Mouse (Mus musculus) frontal cortex, adult 2 months (tissue): Measurements from ENCODE around the gene Hspd1. TPM values are rescaled to one million over a fixed set of nuclear protein-coding genes. Genes with fewer than 3 reads are reported as not detected.
"Not testable (repeated sequence)": the region's sequence is repeated elsewhere in the genome, so short reads cannot be mapped to it uniquely, and the experiment has no call there.

ENCODE experiments used
- DNase-seq, 2 experiments: peaks; one replicate each; pipeline ENCODE4 v3.0.0; 2022; ENCODE audit warnings: low spot score in 1 of 2; ENCODE audit errors: extremely low spot score in 1 of 2
- polyA plus RNA-seq: library from polyadenylated mRNA; depleted of rRNA; stranded (reverse); fragments of >200 nt; gene quantifications from 2 replicates; pipeline ENCODE4 v1.2.3, GENCODE M21; 2012; rRNA removed

Gene Hspd1
- polyA plus RNA-seq: 105 and 116 TPM in 2 replicates

DNA sequence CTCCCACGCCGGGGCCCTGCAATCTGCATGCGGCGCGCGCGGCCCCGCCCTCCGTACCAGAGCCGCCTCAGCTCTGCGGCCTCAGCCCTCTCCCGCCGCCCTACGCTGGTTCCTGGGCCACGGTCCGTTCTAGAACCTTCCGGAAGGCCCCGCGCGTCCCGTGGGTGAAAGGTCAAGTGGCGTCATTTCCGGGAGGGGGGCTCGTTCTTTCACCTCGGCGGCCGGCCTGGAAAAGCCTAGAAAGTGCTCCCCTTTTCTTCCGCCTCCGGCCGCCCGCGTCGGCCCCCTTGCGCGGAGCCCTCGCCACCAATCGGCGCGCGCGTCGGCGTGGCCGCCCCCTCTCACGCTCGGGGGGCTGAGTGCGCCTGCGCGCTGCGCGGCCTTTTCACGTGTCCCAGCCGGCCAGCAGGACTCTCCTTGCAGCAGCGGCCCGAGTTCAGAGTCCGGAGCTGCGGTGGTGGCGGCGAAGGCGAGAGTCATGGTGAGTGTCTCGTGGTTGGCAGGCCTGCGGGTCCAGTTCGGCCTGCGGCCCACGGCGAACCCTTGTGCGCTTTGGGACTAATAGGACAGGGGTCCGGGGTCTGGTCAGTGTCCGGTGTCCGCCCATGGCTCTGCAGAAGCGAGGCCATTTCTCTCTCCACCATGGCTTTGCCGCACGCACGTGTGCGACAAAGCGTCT is at the start of gene Hspd1, which contains the start of gene Hspe1:
Gene Hspd1, minus strand, starts transcription at position 312 of the 679 bp plus-strand sequence.
Gene Hspe1, plus strand, starts transcription at position 201 of the 679 bp plus-strand sequence.
- peak; percentile 95 to 98 for DNase-seq

DNA sequence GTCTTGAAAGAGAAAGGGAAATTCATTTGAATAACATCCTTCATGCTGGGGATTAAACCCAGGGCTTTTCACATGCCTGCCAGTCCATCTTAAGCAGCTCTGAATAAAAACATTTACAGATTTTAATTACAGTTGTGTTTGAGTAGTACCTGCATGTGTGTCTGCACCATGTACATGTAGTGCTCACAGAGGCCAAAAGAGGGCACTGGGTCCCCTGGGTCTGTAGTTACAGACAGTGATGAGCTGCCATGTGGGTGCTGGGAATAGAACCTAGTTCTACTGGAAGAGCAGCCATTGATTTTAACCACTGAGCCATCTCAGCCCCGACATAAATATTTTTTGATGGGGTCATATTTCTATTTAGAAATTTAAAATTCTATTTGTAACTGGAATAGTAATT is 47.8 kb upstream of the Hspd1 start:
- no peak for DNase-seq

DNA sequence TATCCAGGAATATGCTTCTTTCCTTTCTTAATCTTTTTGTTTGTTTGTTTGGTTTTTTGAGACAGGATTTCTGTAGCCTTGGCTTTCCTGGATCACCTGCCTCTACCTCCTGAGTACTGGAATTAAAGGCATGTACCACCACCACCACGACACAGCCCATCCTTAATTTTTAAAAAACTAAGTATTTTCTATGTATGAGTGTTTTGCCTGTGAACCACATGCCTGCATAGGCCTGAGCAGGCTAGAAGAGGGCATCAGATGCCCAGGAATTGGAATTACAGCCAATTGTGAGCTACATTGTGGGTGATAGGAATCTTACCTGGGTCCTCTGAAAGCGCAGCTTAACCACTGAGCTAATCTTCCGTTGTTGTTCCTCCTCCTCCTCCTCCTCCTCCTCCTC is 46.3 kb upstream of the Hspd1 start:
- DNase-seq: no peak

DNA sequence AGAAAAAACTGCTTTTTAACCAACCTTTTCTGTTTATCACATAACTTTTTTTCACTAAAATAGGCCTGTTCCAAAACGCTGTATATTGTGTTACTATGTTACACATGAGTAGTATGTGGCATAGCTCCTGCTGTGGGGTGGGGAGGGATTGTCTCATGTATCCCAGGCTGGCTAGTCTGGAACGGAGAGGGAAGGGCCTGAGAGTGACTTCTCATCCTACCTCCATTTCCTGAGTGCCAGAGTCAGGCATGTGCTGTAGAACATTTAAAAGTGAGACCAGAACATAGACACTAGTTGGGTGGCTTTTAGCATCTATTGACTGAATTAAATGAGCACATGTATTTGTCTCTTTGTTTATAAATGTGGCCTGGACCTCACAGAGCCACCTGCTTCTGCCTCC is 45.1 kb upstream of the Hspd1 start:
- no peak for DNase-seq

DNA sequence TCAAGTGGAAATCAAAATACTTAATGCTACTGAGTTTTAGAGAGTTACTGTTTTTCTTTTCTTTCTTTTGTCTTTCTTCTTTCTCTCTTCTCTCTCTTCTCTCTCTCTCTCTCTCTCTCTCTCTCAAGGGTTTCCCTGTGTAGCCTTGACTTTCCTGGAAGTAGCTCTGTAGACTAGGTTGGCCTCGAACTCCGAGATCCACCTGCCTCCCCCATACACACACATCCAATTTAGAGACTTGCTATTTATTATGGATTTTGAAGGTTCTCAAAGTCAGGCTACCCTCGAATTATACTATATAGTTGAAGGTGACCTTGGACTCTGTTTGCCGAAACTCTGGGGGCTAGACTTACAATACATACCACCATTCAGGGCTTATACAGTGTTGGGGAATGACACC is 44.3 kb upstream of the Hspd1 start:
- DNase-seq: no peak

DNA sequence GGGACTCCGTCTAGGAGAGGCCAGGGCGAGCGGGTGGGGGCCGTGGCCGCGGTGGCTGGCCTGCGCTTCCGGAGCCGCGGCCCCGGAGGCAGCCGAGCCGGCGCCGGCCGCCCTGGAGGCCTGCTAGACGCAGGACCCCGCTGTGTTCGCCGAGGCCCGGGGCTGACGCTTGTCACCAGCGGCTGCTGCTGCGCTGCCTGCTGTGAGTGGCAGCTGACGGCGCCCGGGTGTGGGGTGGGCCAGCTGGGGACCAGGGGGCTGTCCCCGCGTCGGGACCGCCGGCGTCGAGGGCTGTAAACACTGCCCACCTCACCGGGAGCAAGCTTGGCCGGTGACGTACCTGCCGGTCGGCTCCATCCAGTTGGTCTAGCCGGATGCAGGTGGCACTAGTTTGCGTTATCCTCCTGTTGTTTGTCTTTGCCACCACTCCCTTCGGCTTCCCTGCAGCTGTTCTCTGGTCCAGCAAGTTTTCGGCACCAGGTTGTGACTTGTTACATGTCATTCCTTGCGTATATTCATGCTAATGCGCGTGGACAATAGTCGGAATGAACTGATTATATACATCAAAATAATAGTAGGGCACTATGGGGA is 43.5 kb upstream of the Hspd1 start:
- peak in 1 of 2 experiments; percentile 14 for DNase-seq

DNA sequence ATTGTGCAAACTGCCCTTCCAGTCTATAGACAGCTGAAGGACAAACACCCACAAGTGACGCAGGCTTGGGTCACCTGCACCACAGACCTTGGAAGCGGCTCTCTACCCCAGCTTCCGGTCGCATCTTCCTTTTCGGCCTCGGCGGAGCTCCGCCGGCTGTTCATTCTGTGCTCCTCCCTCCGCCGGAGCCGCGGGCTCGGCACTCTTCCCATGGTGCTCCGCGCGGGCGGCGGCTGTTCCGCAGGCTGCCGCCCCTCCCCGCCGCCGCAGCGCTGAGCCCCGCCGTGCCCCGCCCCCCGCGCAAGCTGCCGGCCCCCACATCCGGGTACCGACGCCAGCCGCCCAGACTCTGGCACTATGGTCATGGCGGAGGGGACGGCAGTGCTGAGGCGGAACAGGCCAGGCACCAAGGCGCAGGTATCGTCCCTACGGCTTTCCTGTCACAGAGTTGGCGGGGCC is 42.9 kb upstream of the Hspd1 start, which contains the start of gene Mob4:
Gene Mob4, plus strand, starts transcription at position 289 of the 459 bp plus-strand sequence.
- peak; percentile 62 to 91 for DNase-seq

DNA sequence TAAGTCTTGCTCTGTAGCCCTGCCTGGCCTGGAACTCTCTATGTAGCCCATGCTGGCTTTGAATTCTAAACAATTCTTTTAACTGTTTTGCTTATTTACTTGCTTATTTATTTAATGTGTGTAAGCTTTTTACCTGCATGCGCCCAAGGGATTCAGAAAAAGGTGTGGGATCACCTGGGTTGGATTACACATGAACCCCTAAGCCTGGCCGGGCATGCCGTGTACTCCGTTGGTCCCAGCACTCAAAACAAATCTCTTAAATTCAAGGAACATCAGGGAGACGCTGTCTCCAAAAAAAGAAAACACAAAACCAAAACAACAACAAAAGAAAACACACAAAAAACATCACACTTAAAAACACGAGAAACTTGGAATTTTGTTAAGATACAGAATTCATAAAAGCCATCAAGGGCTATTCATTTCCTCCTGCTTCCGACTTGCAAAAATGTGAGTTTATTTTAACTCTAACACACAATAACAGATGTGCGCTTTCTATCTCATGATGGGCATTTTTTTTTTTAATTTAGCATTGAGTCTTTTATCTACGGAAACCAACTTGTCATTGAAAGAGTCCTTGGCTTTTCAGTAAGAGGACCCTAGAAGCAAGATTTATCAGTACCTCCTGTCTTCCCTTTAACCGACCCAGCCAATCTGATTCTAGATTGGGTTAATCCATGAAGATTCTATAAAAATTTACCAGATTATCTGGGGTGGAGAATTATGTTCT is 42.3 kb upstream of the Hspd1 start:
- DNase-seq: peak in 1 of 2 experiments; percentile 5

DNA sequence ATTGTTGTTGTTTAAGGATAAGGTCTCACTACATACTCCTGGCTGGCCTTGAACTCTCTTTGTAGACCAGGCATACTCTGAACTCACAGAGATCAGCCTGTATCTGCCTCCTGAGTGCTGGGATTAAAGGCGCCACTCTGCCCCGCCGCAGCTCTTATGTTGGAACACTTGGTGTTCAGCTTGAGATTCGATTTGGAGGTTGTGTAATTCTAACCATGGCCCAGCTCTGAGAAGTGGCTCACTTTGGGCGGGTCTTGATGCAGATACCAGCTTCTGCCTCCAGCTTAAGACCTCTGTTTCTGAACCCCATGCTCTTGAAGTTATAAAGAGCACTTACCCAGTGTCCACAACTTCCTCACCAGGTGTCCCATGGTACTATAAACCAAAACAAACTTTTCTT is 41.7 kb upstream of the Hspd1 start:
- DNase-seq: no peak

DNA sequence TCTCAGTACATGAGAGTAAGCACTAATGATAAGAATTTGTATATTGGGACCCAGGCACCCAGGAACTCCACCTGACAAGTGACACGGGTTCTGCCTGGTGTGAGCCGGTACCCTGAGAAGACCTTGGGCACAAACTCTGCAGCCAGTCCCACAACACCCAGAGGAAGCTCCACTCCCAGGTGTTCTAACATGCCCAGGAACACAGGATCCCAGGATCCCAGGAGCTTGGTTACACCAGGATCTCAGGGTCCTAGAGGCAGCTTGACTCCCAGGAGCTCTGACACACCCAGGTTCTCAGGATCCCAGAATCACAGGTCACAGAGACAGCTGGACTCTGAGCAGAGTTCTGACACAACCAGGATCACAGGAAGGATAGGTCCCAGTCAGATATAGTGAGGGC is 36.1 kb upstream of the Hspd1 start:
- not testable (repeated sequence) for DNase-seq

DNA sequence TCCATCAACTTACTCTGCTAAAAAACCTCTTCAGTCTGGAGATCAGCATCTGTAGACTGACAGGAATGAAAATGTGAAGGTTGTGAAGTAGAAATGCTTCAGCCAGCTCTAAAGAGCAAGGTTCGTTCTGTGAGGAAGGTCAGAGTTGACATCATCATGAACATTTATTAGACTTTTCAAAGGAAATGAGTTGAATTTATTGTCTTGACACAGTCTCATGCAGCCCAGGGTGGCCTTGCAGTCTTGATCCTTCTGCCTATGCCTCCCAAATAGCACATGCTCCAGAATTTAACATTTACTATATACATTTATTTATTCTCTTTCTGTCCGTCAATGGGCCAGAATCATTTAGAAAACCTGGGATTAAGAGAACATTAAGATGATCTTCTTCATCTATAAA is 35.5 kb upstream of the Hspd1 start:
- DNase-seq: no peak

DNA sequence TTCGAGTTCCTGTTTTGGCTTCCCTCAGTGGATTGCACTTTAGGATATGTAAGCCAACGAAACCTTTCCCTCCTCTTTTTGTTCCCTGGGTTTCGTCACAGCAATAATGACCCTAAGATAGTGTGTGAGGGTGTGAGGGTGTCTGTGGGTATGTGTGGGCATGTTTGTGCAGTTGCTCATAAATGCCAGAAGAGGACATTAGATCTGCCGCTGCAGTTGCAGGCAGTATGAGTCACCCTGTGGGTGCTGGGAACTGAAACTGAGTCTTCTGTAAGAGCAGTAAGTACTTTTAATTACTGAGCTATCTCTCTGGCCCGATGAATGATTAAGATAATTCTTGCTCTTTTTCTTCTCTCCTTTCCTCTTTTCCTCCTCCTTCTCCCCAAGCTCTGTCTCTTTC is 35.0 kb upstream of the Hspd1 start:
- DNase-seq: no peak

DNA sequence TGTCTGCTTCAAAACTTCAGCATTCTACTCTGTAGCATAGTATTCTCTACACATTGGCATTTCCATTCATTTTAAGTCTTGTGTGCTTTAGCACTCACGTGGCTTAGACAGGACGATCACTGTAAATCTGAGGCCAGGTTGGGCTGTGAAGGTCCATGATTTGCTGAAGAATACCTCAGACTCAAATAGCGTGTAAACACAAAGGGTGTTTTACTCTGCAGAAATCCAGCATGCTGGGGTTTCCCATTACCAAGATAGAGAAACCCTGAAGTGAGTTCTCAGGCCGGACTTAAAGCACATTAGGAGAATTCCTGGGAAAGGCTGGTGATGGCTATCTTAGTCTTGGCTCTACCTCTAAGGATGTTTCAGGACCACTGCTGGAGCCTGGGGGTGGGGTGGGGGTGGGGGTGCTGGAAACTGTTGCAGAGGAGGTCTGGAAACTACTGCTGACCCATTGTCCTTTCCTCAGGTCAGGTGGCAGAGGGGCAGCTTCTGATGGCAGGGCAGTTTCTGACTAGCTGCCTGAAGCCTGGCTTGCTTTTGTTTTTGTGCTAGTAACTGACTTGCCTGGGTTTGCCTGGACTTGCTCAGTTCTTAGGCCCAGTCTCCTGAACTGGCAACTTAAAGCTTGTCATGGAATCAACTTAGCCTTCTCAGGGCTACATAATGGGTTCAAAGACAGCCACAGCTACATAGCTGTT is 21.2 kb upstream of the Hspd1 start:
- no peak for DNase-seq

DNA sequence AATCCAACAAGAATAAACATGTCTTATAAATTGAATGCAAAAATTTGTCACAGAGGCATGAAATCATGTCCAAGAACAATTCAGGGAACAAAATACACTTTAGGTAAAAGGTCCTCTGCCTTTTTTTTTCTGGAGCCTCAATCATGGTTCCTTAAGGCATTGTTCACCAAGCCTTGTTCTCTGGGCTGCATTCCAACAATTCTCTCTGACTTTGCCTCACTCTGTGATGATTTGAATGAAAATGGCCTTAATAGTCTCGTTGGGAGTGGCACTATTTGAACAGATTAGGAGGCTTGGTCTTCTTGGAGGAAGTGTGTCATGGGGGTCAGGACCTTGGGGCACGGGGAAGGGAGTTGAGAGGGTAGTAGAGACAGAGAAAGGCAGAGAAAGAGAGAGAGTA is 20.4 kb upstream of the Hspd1 start:
- no peak for DNase-seq

DNA sequence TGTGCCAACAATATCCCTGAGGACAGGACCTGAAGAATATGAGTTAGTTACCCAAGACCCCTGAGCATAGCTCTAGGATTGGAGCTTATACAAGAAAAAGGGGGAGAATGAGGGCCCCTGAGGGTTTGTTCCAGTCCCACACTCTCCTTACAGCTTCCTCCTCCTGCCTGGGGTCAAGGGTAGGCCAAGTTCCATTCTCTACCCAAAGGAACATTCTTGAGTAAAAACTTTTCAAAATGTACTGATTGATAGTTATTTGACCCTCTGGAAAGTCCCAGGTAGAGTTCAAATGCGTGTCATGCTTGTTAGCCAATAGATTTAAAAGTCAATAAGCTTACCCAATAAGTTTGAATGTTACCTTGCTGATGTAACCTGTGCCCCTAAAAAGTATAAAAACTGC is 19.6 kb upstream of the Hspd1 start:
- no peak for DNase-seq

DNA sequence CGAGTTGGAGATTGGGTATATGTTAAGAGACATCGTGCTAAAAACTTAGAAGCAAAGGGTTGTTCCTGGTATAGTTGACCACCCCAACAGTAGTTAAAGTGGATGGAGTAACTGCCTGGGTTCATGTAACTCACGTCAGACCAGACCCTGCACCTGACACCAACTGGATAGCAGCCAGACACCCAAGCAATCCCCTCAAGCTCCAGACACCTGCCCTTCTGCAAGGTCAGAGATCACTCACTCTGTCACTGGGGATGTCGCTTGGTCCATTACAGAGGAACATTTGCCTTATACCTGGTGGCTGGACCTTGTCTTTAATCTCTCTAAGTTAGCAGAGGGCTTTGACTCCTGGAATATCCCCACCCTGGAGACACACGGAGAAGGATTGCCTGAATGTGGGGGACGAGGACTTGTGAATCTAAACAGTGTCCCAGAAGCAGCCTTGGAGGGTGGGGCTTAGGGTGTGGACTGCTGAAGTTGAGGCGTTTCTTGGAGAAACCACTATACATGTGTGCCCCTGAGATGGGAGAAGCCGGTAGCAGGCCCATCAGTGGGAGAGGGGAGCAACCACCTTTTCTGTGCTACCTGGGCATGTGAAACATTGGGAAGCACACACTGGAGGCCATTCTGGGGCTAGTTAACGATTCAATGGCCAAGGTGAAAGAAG is 19.0 kb upstream of the Hspd1 start:
- DNase-seq: no peak

DNA sequence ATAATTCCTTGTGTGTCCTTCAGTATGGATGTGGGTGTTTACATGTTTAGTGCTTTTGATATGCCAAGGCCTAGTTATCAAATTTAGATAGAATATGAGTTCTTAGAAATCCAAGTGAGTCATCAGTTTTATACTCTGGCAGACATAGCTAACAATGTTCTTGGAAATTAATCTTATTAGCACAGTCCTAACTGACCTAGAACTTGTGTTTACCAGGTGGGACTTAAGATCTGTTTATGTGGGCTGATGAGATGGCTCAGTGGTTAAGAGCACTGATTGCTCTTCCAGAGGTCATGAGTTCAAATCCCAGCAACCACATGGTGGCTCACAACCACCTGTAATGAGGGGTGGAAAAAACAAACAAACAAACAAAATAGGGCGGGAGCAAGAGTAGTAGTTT is 4.4 kb upstream of the Hspd1 start:
- DNase-seq: no peak

DNA sequence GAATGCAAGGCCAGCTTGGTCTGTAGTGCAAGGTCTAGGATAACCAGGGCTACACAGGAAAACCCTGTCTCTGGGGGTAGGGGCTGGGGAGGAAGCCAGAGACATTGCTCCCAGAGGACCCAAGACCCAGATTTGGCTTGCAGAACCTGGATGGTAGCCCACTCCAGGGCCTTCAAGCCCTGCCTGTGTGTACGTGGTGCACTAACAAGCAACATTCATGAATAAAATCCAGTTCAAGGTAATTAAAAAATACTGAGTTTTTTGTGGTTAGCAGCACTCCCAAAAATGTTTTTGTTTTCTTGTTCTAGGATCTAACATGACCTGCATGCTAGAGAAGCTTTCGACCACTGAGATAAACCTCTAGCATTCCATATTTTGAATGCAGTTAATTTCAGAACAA is 4.0 kb upstream of the Hspd1 start:
- no peak for DNase-seq

DNA sequence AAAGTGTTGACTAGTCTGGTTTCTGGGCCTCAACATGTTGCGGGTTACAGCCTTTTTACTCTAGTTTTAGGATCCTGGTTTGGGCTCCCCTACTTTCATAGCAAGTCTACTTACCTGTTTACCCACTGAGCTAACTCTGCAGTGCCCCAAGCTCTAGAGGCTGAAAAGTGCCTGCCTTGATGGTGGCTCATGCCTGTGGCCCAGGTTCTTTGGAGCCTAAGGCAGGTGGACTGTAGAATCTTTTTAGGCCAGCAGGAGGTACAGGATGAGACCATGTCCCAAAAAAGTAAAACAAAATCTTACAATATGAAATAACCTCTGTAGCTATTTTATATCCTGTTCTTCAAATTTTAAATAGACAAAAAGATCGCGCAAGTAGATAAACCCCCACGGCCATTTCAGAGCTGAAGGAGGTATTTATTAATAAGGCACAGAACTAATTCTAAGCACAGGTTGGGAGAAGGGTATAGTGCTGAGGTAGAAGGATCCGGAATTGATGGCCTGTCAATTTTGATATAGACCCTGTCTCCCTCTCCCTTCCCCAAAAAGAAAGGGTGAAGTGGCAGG is 1.5 kb upstream of the Hspd1 start:
- DNase-seq: no peak
